Mouse (Mus musculus) embryo, embryonic 10 days (tissue): ENCODE measurements at regions not wholly inside any gene's neighbourhood (a gene's known extent, or its start where the extent isn't known, plus 50 kb on each side); places are given as distances from the start of the nearest gene placed in this dataset.

Experiments used
- DNase-seq: peaks from one replicate; pipeline ENCODE4 v3.0.0-alpha.2; 2015; ENCODE audit warnings: low spot score

DNA sequence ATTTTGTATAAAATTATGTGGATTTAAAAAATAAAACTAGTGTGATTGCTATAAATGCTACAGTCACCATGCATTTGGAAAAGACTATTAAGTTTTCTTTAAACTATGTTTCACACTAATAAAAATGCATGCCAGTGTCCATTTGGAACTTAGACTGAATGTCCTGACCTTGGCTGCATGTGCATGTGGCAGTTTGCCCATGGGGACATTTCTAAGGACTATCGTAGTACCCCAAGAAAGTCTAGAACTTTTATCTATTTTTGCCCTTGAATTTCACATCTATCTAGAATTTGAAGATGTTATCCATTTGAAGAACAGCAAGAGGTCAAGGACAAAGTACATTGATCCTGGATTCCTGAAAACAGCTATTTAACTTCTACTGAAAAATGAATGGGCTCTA, 745.9 kb downstream of the Tmem182 start:
- no peak for DNase-seq

- no peak for DNase-seq
Measured at GRCm38 (mm10) chr1:41555607-41556006, 750.2 kb downstream of the Tmem182 start.

GRCm38 (mm10) chr1:41559101-41559665, 753.8 kb downstream of the Tmem182 start:
- no peak for DNase-seq

DNA sequence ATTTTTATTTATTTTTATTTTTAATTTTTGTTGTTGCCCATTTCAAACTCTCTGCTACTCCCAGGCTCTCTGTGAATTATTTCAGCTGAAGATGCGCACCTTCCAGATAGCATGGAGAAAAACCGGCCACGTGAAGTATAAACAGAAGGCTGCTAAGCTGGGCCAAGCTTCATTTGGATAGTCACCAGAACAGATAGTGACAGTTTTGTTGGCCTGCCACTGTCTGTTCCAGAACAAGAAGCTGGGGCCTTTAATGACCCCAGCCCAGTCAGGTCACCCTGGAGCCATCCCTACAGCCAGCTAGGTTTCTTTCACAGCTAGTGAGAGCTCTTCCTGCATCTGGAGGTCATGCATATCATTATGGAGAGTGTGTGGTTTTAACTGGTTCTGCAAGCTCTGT, 754.6 kb downstream of the Tmem182 start:
- no peak for DNase-seq

DNA sequence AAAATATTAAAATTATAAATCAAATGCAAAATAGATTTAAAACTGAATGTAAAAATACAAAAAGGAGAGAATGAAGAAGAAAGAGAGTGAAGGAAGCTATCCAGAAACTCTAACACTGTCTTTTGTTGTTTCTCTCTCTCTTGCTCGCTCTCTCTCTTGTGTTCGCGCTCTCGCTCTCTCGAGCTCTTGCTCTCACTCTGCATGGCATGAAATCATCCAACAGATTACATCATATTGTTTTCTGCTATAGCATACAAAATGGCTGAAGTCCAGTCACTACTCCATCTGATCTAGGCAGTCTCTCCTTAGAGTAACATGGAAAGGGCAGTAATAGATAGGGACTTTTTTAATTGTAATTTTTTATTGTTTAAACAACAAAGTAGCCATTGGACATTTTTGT, 798.1 kb downstream of the Tmem182 start:
- no peak for DNase-seq

GRCm38 (mm10) chr1:41604996-41605747, 799.8 kb downstream of the Tmem182 start:
- DNase-seq = peak; percentile 25

DNA sequence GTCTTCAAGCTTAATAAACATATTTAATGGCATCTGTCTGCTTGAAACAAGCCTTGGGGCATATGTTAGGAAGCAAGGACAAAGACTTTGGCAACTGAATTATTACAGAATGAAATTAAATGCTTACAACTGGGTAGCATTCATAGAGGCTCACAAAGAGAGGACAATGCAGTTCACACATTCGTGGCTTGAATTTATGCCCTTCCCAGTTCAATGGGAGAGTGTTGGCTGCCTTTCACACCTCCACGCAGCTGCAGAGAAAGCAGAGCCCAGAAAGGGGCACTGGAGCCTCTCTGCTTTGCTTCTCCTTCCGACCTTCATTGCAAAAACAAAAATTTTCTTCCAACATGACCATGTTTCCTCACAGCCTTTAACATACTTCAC, 800.3 kb downstream of the Tmem182 start:
- no peak for DNase-seq

DNA sequence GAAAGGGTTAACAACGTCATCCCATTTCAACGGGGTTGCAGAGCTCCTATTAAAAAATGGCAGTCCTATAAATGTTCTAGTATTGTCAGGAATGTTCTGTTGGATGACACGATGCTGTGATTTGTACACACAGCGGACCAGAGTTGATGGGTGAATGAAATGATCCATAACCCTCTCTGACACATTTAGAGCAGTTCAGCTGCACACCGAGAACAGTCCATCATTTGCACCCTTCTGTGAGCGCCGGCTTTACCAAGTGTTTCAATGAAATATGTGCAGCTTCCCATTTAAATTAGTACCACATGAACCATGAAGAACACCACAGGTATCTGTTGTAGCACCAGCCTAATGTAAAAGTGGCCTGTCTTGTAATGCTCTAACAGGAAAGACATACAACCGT, 805.4 kb downstream of the Tmem182 start:
- peak; percentile 11 for DNase-seq

GRCm38 (mm10) chr1:41651804-41652203, 846.4 kb downstream of the Tmem182 start:
- DNase-seq = peak; percentile 7

- DNase-seq = peak; percentile 26
Measured at GRCm38 (mm10) chr1:41652210-41652609, 846.8 kb downstream of the Tmem182 start.

DNA sequence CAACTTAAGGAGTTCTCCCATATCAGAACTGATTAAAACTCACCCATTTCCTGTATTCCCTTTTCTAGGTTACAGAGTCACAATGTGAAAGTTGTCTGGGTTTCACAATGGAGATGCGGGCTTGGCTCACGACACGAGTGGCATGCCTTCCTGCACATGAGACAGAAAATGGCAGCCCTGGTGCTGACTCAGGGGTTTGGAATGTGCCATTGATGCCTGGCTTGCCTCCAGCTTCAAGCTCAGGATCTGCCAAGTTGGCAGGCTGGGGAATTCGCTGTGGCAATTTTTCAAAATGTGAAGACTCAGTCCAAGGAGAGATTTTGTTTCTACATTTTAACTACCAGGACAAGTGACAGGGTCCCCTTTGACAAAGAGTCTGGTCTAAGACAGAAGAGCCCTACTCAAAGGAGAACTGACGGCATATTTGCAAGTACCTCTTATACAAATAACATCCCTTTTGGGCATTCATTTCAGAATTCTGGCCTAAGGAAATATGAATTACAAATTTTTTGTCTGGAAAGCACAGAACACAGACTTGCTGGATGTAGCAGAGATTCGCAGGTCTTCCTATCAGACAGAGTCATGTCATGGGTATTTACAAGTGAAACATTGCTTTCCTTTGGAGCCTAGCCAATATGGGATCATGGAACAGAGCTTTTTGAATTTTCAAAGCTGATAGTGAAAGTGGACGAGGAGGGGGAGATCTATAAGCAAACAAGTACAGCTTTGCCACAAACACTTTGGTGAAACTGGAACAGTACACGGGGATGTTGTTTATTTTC, 847.4 kb downstream of the Tmem182 start:
- DNase-seq = peak; percentile 65

GRCm38 (mm10) chr1:41674086-41674485, 868.7 kb downstream of the Tmem182 start:
- no peak for DNase-seq

GRCm38 (mm10) chr1:41675345-41675744, 869.9 kb downstream of the Tmem182 start:
- no peak for DNase-seq

DNA sequence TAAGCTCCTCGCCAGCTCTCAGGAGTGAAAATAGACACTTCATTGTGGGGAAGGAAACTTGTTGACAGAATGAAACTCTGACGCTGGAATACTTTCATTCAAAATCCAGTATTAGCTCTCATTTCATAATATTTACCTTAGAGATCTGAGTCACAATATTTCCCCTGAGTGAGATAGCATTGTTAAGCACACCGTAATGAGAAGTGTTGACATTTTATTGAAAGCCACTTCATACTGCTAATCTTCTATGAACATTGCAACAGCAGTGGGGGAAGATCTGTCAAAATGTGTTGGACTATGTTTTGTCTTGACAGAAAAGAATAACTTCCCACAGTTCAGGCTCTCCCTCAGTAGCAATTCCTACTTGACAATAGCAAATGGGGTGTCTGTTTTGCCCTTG, 900.3 kb downstream of the Tmem182 start:
- DNase-seq = no peak

DNA sequence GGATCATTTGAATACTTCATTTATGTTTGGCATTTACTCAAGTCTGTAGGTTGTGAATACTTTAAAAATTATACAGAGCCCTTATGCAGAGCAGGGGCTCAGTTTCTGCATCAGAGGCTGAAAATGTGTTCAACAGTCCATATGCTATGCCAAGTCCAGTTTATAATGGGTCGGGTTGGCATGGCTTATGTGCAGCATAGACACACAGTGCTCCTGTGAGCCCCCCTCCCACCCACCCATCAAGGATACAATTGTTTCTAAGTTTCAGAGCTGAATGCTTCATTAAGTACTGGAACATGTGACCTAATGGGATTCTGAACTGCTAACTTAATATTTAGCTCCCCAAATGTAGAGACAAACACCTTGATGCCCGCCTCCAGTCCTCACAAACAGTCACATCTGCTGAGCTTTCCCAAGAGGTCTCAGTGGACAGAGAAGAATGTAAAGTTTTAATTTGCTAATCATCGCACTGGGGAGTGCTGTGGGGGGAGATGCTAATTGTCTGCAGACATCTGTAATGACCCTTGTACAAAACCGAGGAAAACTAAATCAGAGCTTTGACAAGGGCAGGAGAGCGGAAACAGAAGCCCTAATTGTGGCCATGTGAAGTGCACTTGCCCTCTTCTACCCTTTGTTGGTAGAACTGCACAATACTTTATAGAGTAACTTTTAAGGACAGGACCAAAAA, 937.4 kb downstream of the Tmem182 start:
- peak; percentile 44 for DNase-seq

DNA sequence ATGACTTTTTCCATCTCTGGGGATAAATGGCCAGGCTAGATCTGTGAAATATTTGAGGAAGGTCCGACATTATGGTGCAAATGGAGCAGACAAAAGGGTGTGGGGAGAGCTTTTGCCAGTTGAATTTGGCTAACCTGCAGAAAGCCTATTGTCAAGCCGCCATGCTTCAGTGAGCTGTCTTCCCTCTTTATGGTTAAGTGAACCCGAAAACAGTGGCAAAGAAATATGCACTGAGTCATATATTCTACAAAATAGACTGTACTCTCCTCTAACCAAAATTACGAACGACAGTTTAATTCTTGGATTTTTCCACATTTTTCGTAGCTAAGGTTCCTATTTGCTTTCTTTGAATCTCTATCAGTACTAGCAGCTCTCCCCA, 937.9 kb downstream of the Tmem182 start:
- peak; percentile 31 for DNase-seq

GRCm38 (mm10) chr1:41744531-41744930, 939.1 kb downstream of the Tmem182 start:
- no peak for DNase-seq

DNA sequence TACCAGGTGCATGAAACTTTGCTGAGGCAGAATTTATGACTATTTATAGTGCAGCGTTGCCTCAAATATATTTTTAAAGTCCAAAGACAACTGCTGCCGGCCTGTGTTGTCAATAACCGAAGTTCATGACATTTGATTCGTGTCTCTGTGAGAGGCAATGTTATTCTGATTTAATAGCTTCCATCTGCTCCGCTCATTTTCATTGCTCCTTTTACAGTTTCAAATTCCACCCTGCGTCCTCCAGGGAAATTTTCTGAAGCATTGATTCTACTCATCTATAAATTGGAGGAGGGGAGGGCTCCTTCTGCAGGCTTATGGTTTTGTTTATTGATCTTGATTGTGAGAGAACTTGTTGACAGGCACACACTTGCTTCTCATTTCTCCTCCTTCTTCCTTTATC, 936.2 kb upstream of the Pou3f3 start:
- peak; percentile 52 for DNase-seq
